Mouse (Mus musculus): ENCODE results near the gene Mcm5. TPM values are rescaled to one million over a fixed set of nuclear protein-coding genes. Genes with fewer than 3 reads are reported as not detected.

Gene Mcm5
- total RNA-seq, 2 experiments from 2014 or later: 29.2 to 103 TPM

DNA sequence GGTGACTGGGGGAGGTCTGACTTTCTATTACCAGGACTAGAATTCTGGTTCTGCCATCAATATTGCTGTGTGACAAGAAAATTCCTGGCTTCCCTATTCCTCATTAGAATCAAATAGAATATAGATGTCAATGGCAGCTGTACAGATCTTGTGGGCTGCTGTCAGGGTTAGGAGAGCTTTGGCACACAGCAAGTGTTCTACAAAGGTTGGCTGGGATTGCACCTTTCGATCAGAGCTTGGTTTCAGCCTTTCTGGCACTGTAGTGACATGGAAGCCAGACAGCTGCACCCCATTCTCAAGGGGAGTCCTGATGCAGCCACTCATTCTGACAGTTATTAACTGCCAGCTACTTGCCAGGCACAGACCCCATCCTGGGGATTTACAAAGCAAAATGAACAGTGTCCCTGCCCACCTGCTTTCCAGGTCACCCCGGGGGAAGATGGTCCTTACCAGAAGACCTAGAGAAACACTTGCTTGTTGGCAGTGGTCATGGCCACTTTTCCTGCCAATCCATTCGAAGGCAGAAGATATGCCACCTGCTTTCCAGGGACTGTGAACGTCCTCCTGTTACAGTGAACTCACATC, 18.5 kb upstream of the Mcm5 start:
- ATAC-seq (replicated peaks; ENCODE audit: low FRiP score, poor library complexity, severe bottlenecking): no peak

- peak; percentile 57 for ATAC-seq (replicated peaks; ENCODE audit: low FRiP score, poor library complexity, severe bottlenecking)
These were observed 15.8 kb upstream of the Mcm5 start, which contains the start of gene Hmox1 for GRCm38 (mm10) chr8:75093399-75094156. Gene Hmox1, plus strand, starts transcription at chr8:75093621.

DNA sequence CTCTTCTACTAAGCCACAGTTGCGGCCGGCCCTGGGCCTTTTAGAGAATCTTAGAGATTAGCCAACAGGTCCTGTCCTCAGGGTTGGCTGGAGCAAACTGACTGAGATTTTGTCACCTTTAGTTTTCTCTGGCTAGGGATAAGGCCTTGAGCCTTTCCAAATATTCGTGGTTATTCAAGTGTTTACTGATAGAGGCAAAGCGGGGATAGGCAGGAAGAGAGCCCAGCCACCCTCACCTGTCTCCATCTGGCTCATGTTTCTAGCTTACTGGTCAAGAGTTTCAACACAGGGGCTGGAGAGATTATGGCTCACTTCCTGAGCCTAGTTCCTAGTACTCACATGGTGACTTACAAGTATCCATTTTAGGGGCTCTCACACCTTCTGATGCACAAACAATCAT, 6.4 kb upstream of the Mcm5 start:
- no peak for ATAC-seq (replicated peaks; ENCODE audit: low FRiP score, poor library complexity, severe bottlenecking)

GRCm38 (mm10) chr8:75103376-75103878, 5.9 kb upstream of the Mcm5 start:
- no peak for ATAC-seq (replicated peaks; ENCODE audit: low FRiP score, poor library complexity, severe bottlenecking)

- peak; percentile 86 for ATAC-seq (replicated peaks; ENCODE audit: low FRiP score, poor library complexity, severe bottlenecking)
These were observed 688 bp upstream of the Mcm5 start for GRCm38 (mm10) chr8:75108527-75109235.

DNA sequence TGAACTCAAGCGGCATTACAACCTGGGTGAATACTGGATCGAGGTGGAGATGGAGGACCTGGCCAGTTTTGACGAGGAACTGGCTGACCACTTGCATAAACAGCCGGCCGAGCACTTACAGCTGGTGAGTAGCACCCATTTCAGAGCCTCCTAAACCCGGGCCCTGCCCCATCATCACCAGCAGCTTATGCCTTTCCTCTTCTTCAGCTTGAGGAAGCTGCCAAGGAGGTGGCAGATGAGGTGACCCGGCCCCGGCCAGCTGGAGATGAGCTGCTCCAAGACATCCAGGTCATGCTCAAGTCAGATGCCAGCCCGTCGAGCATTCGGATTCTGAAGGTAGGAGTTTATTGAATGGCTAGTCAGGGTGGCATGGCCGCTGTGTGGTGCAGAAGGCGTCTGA, 724 bp downstream of the Mcm5 start:
- peak; percentile 16; the same call in 1 of the 2 replicates for ATAC-seq (replicated peaks; ENCODE audit: low FRiP score, poor library complexity, severe bottlenecking)

DNA sequence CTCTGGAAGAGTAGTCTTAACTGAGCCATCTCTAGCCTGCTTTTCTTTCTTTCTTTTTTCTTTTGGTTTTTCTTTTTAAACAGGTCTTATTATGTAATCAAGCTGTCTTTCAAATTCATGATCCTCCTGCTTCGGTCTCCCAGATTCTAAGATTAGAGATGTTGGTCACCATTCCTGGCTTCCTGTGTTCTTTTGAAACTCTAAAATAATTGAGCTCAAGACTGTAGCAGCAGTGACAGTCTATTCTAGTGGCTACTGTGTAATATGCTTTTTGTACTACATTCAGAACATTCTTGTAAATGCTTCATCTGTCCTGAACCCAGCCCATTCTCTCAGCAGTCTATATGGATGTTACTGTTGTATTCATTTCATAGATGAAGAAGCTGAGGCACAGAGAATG, 9.1 kb downstream of the Mcm5 start:
- ATAC-seq (replicated peaks; ENCODE audit: low FRiP score, poor library complexity, severe bottlenecking): no peak

DNA sequence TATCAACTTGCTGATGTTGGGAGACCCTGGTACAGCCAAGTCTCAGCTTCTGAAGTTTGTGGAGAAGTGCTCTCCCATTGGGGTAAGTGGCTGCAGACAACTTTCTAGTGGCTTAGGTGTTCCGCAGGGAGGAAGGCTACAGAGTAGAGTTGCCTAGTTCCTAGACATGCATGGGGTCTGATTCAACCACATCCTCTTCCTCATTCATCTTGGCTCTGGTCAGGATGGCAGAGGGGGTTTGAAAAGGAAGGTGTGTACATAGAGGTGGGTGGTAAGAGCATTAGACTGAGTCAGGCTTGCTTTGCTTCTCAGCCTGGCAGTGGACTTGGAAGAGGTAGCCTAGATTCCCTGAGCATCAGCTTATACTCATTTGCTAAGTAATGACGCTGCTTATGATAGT, 9.9 kb downstream of the Mcm5 start:
- no peak for ATAC-seq (replicated peaks; ENCODE audit: low FRiP score, poor library complexity, severe bottlenecking)

- no peak for ATAC-seq (replicated peaks; ENCODE audit: low FRiP score, poor library complexity, severe bottlenecking)
These were observed 10.4 kb downstream of the Mcm5 start for GRCm38 (mm10) chr8:75119747-75120146.

GRCm38 (mm10) chr8:75127406-75127805, 18.0 kb downstream of the Mcm5 start:
- ATAC-seq (replicated peaks; ENCODE audit: low FRiP score, poor library complexity, severe bottlenecking): no peak

DNA sequence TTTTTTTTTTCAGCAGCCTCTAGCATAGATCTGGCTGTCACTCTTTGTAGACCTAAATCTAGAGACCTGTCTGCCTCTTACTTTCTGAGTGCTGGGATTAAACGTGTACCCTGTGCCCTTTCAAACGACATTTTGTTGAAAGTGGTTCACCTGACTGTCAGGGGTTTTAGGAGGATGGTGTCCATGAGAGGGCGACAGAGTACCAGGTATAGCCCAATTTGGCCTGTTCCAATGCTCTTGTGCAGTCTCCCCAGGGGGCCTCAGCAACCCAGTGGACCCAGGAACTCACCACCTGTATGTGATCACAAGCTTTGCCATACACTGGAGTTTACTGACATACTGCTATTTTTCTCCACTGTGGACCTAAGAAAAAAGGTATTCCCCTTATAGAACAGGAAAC, 23.1 kb downstream of the Mcm5 start:
- no peak for ATAC-seq (replicated peaks; ENCODE audit: low FRiP score, poor library complexity, severe bottlenecking)

- ATAC-seq (replicated peaks; ENCODE audit: low FRiP score, poor library complexity, severe bottlenecking): no peak
These were observed 24.0 kb downstream of the Mcm5 start for GRCm38 (mm10) chr8:75133399-75133798.

- ATAC-seq (replicated peaks; ENCODE audit: low FRiP score, poor library complexity, severe bottlenecking): no peak
These were observed 25.4 kb downstream of the Mcm5 start for GRCm38 (mm10) chr8:75134603-75135391.

GRCm38 (mm10) chr8:75135756-75136155, 26.4 kb downstream of the Mcm5 start:
- no peak for ATAC-seq (replicated peaks; ENCODE audit: low FRiP score, poor library complexity, severe bottlenecking)

DNA sequence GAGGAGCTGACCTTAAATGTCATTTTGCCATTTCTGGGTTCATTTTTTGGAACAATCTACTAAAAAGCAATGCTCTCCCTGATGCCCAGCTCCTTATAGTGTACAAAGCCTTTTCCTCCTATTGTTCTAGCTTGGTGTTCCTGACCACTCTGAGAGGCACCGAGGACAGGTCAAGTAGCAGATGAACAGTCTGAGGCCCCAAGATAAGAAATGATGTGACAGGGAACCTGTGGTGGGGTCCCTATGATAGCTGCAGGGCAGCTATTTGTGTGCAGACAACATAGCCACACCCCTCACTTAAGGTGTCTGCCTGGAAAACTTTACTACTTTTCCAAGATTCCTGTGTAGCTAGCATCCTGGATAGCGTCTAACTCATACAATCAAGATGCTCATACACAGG, 26.9 kb downstream of the Mcm5 start:
- ATAC-seq (replicated peaks; ENCODE audit: low FRiP score, poor library complexity, severe bottlenecking): no peak

DNA sequence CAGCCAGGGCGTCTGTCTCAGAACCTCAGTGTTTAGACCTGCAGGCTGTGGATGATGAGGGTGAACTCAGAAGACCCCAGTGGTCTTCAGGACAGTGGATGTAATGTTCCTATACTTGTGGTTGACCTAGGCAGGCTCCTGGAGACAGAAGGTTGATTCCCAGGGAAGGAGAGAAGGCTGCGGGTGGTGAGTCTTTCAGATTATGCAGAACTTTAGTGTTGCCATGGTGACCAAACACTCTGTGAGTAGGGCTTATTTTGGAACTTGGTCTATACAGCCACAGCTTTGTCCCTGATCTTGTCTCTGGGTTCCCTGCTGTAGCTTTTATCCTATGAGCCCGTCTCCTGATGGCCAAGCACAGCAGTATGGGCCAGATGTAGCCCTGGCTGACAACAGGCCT, 28.2 kb downstream of the Mcm5 start:
- no peak for ATAC-seq (replicated peaks; ENCODE audit: low FRiP score, poor library complexity, severe bottlenecking)

DNA sequence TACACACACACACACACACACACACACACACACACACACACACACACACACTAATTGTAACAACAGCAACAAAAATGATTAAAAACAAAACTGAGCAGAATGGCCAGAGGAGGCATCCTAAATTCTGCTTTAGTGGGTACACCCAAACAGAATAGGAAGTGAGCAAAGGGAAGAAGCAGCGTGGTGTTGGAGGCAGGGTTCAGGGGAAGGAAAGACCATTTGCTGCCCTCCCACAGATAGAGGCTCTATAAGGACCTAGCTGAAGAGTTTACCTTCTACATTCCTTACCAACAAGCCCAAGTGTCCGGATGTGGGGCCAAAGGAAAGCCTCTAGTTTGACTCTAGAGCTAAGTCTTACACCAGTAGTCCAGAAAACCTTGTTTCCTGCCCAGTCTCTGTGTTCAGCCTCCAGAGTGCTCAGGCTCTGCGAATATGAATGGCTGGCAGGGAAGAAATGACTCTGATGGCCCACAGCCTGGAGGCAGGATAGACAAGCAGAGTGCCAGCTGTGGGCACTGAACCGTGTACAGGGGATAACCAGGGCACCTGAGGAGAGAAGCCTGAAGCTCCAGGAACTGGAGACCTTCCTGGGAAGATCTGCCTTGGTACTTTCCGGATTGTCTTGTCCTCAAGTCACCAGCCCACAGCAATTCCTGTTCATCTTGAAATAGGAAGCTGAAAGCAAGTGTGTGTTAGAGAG, 41.7 kb downstream of the Mcm5 start:
- ATAC-seq (replicated peaks; ENCODE audit: low FRiP score, poor library complexity, severe bottlenecking): no peak

GRCm38 (mm10) chr8:75151743-75152142, 42.4 kb downstream of the Mcm5 start:
- no peak for ATAC-seq (replicated peaks; ENCODE audit: low FRiP score, poor library complexity, severe bottlenecking)

GRCm38 (mm10) chr8:75152505-75153082, 43.2 kb downstream of the Mcm5 start:
- ATAC-seq (replicated peaks; ENCODE audit: low FRiP score, poor library complexity, severe bottlenecking): no peak

Measured in erythroblast, adult 5-6 weeks (primary cell).